Mouse (Mus musculus): Measurements from ENCODE around the gene Slc43a2. TPM values are rescaled to one million over a fixed set of nuclear protein-coding genes. Genes with fewer than 3 reads are reported as not detected.

Slc43a2 gene
- polyA plus RNA-seq (2012; fragmentation: generic; extraction: Trizol), result 1 to 10 TPM in 1 of 2 experiments, under 1 TPM in 1; 0.37 to 6.3 TPM

GRCm38 (mm10) chr11:75531469-75532242 lies at the start of gene Slc43a2:
Slc43a2 (plus strand) TSS chr11:75531694.

GRCm38 (mm10) chr11:75486601-75487285 lies 44.8 kb upstream of the Slc43a2 start, which contains the start of gene Prpf8:
Prpf8 (plus strand) TSS chr11:75486816.

GRCm38 (mm10) chr11:75509741-75510626 lies 21.5 kb upstream of the Slc43a2 start, which contains the start of gene Rilp:
Rilp (plus strand) TSS chr11:75510094.

GRCm38 (mm10) chr11:75513336-75513735 lies 18.2 kb upstream of the Slc43a2 start, which contains the start of gene Scarf1:
Scarf1 (plus strand) TSS chr11:75513540.

GRCm38 (mm10) chr11:75587493-75588284 lies 56.2 kb downstream of the Slc43a2 start, which contains the start of gene Pitpna:
Pitpna (plus strand) TSS chr11:75588097.

Other genes with a start within 250 kb of the Slc43a2 start
- 10 to 100 TPM; 57.2 to 61.7 TPM for gene Rpa1, start 183.4 kb upstream of the Slc43a2 start, polyA plus RNA-seq (2012; fragmentation: generic; extraction: Trizol)
- 1 to 10 TPM; 2.1 to 4.4 TPM for gene Smyd4, start 183.3 kb upstream of the Slc43a2 start, polyA plus RNA-seq (2012; fragmentation: generic; extraction: Trizol)
- 1,000 to 10,000 TPM in 1 of 2 experiments, 100 to 1,000 TPM in 1; 701 to 1,671 TPM for gene Serpinf1, start 109.0 kb upstream of the Slc43a2 start, polyA plus RNA-seq (2012; fragmentation: generic; extraction: Trizol)
- under 1 TPM in 1 of 2 experiments, not detected in 1; 0.13 TPM for gene Serpinf2, start 92.1 kb upstream of the Slc43a2 start, polyA plus RNA-seq (2012; fragmentation: generic; extraction: Trizol)
- gene Wdr81, start 77.0 kb upstream of the Slc43a2 start, polyA plus RNA-seq (2012; fragmentation: generic; extraction: Trizol), result 10 to 100 TPM; 14.6 to 27.9 TPM
- gene Tlcd2, start 70.0 kb upstream of the Slc43a2 start, polyA plus RNA-seq (2012; fragmentation: generic; extraction: Trizol), result 1 to 10 TPM in 1 of 2 experiments, under 1 TPM in 1; 0.47 to 3.2 TPM
- gene Prpf8, start 44.9 kb upstream of the Slc43a2 start, polyA plus RNA-seq (2012; fragmentation: generic; extraction: Trizol), result 100 to 1,000 TPM in 1 of 2 experiments, 10 to 100 TPM in 1; 35.9 to 104 TPM
- gene Rilp, start 21.6 kb upstream of the Slc43a2 start, polyA plus RNA-seq (2012; fragmentation: generic; extraction: Trizol), result 1 to 10 TPM; 1.2 to 1.9 TPM
- gene Scarf1, start 18.2 kb upstream of the Slc43a2 start, polyA plus RNA-seq (2012; fragmentation: generic; extraction: Trizol), result under 1 TPM; 0.04 to 0.28 TPM
- 100 to 1,000 TPM in 1 of 2 experiments, 10 to 100 TPM in 1; 66.0 to 106 TPM for gene Pitpna, start 56.4 kb downstream of the Slc43a2 start, polyA plus RNA-seq (2012; fragmentation: generic; extraction: Trizol)
- gene Inpp5k, start 99.3 kb downstream of the Slc43a2 start, polyA plus RNA-seq (2012; fragmentation: generic; extraction: Trizol), result 10 to 100 TPM; 11.6 to 32.8 TPM
- 100 to 1,000 TPM; 106 to 119 TPM for gene Myo1c, start 118.8 kb downstream of the Slc43a2 start, polyA plus RNA-seq (2012; fragmentation: generic; extraction: Trizol)
- gene Crk, start 147.6 kb downstream of the Slc43a2 start, polyA plus RNA-seq (2012; fragmentation: generic; extraction: Trizol), result 10 to 100 TPM in 1 of 2 experiments, 1 to 10 TPM in 1; 6.7 to 16.7 TPM
- 100 to 1,000 TPM; 148 to 392 TPM for gene Ywhae, start 201.2 kb downstream of the Slc43a2 start, polyA plus RNA-seq (2012; fragmentation: generic; extraction: Trizol)

Data from C3H10T1/2 (cell line).